Comparison of ENCODE assay signal across 29 mouse cellular contexts in the genomic region with DNA sequence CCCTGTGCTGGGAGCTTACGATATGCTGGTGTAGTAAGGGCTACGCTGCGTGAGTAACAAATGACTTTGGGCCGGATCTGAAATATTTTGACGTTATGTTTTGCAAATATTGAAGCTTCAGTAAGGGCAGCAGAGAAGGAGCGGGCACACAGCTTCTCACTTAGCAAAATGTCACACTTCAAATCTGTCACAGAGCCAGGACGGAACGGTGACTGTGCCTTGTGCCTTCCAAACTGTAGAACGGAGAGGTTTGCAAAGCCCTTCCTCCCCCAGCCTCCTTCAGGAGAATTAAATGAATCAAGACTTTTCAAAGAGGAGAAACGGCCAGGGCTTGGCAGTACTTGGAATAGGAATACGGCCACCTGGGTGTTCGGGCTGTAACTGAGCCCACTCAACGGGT. TPM values are rescaled to one million over a fixed set of nuclear protein-coding genes. Genes with fewer than 3 reads are reported as not detected.
DNase-seq lines count a peak whose midpoint lies in the region; ATAC-seq lines count a peak whose summit lies in the region.
"Had no signal": no experiment of that assay in that cellular context is flagged by ENCODE, and none has a peak within 500 bp of the region (broad histone marks: within the 10 kb centered on the region; RNA-seq: fewer than 3 reads in every experiment).

No protein-coding gene starts in this region.

- no peak overlapping the region for H3K9ac ChIP-seq in heart, embryonic 15.5 days
- H3K9ac ChIP-seq in midbrain, embryonic 11.5 days (ENCODE audit: low read length): no peak overlapping the region
- no peak overlapping the region for H3K9ac ChIP-seq in midbrain, embryonic 16.5 days (ENCODE audit: low read depth, low read length)
- H3K9ac ChIP-seq: forebrain, embryonic 12.5 days; hindbrain, embryonic 12.5 days; limb, embryonic 15.5 days; liver, embryonic 13.5 days had no signal

- no peaks in the 10 kb centered on the region for H3K9me3 ChIP-seq in heart, embryonic 15.5 days (replicated peaks)
- H3K9me3 ChIP-seq in midbrain, embryonic 11.5 days (ENCODE audit: control insufficient read depth, low read length): no peaks in the 10 kb centered on the region
- H3K9me3 ChIP-seq in midbrain, embryonic 16.5 days (replicated peaks; ENCODE audit: control insufficient read depth, low read length, poor library complexity, severe bottlenecking): no peaks in the 10 kb centered on the region
- H3K9me3 ChIP-seq: forebrain, embryonic 12.5 days; heart, embryonic 10.5 days; hindbrain, embryonic 12.5 days; limb, embryonic 10.5 days; limb, embryonic 15.5 days; liver, embryonic 13.5 days; megakaryocyte, embryonic 14.5 days had no signal

- H3K4me2 ChIP-seq in heart, embryonic 15.5 days: no peak overlapping the region
- no peak overlapping the region for H3K4me2 ChIP-seq in midbrain, embryonic 11.5 days
- no peak overlapping the region for H3K4me2 ChIP-seq in midbrain, embryonic 16.5 days (ENCODE audit: low read length)
- H3K4me2 ChIP-seq: forebrain, embryonic 12.5 days; hindbrain, embryonic 12.5 days; limb, embryonic 15.5 days; liver, embryonic 13.5 days had no signal

- H3K36me3 ChIP-seq in heart, embryonic 15.5 days: 0 out of 2 replicates have a peak, but pooled peaks cover 4% of the 10 kb centered on the region
- H3K36me3 ChIP-seq in midbrain, embryonic 11.5 days (ENCODE audit: control insufficient read depth, insufficient read depth, low read length): no peaks in the 10 kb centered on the region
- H3K36me3 ChIP-seq in midbrain, embryonic 16.5 days (ENCODE audit: control insufficient read depth, insufficient read depth, low read length): no peaks in the 10 kb centered on the region
- H3K36me3 ChIP-seq: forebrain, embryonic 12.5 days; heart, embryonic 10.5 days; hindbrain, embryonic 12.5 days; limb, embryonic 10.5 days; limb, embryonic 15.5 days; liver, embryonic 13.5 days had no signal

- no peaks in the 10 kb centered on the region for H3K27me3 ChIP-seq in heart, embryonic 15.5 days
- no peaks in the 10 kb centered on the region for H3K27me3 ChIP-seq in midbrain, embryonic 11.5 days (ENCODE audit: control insufficient read depth, insufficient read depth, low read length)
- no peaks in the 10 kb centered on the region for H3K27me3 ChIP-seq in midbrain, embryonic 16.5 days (ENCODE audit: control insufficient read depth, insufficient read depth, low read depth, low read length)
- H3K27me3 ChIP-seq: CH12.LX; forebrain, embryonic 12.5 days; hindbrain, embryonic 12.5 days; limb, embryonic 15.5 days; liver, embryonic 13.5 days had no signal

- peak overlapping the region; percentile 20 for H3K27ac ChIP-seq in heart, embryonic 15.5 days
- no peak overlapping the region for H3K27ac ChIP-seq in midbrain, embryonic 11.5 days (ENCODE audit: low read depth, low read length)
- H3K27ac ChIP-seq in midbrain, embryonic 16.5 days (ENCODE audit: low read length): no peak overlapping the region
- H3K27ac ChIP-seq: forebrain, embryonic 12.5 days; heart, embryonic 10.5 days; hindbrain, embryonic 12.5 days; kidney, postnatal 0 days; limb, embryonic 10.5 days; limb, embryonic 15.5 days; liver, embryonic 13.5 days had no signal

- H3K4me3 ChIP-seq in heart, embryonic 15.5 days: no peak overlapping the region
- H3K4me3 ChIP-seq in midbrain, embryonic 11.5 days (ENCODE audit: low read depth, low read length): no peak overlapping the region
- no peak overlapping the region for H3K4me3 ChIP-seq in midbrain, embryonic 16.5 days (ENCODE audit: low read depth, low read length)
- H3K4me3 ChIP-seq: erythroblast, embryonic 14.5 days; forebrain, embryonic 12.5 days; heart, embryonic 10.5 days; hindbrain, embryonic 12.5 days; limb, embryonic 10.5 days; limb, embryonic 15.5 days; liver, embryonic 13.5 days; megakaryocyte, embryonic 14.5 days had no signal

- WGBS in heart, embryonic 15.5 days: 81% methylated on average over 13 of the region's 13 CpGs
- 93% methylated on average over 13 of the region's 13 CpGs for WGBS in midbrain, embryonic 11.5 days
- WGBS in midbrain, embryonic 16.5 days: 86% methylated on average over 13 of the region's 13 CpGs

- ATAC-seq in heart, embryonic 15.5 days (replicated peaks; ENCODE audit: insufficient number of reproducible peaks, insufficient read depth, low FRiP score, low read depth): no peak
- ATAC-seq in midbrain, embryonic 11.5 days (ENCODE audit: low FRiP score): no peak
- no peak for ATAC-seq in midbrain, embryonic 16.5 days
- ATAC-seq: activated CD4-positive, CD25-positive, alpha-beta regulatory T cell, adult 4 months; intestine, embryonic 16.5 days; lung, postnatal 0 days had no signal

- H3K4me1 ChIP-seq in heart, embryonic 15.5 days (replicated peaks): peaks cover 39% of the 10 kb centered on the region
- no peaks in the 10 kb centered on the region for H3K4me1 ChIP-seq in midbrain, embryonic 11.5 days (ENCODE audit: control insufficient read depth, insufficient read depth, low read length)
- 0 out of 2 replicates have a peak, but pooled peaks cover 2% of the 10 kb centered on the region for H3K4me1 ChIP-seq in midbrain, embryonic 16.5 days (ENCODE audit: control insufficient read depth, insufficient read depth, low read length)
- H3K4me1 ChIP-seq: forebrain, embryonic 12.5 days; liver, embryonic 13.5 days had no signal

- peak; percentile 23 to 30 for DNase-seq in cerebellum, postnatal 10 days
- no peak for DNase-seq in cerebellum, adult 9-10 months
- no peak for DNase-seq in heart, postnatal 4 days
- peak; percentile 53 for DNase-seq in midbrain, embryonic 11.5 days (ENCODE audit: low spot score, missing footprints)
- DNase-seq in brain, adult 2 months (ENCODE audit: low read depth, low spot score): peak; percentile 55
- DNase-seq: adrenal gland, adult 8-10 months; cerebellum, adult 11-12 months; kidney, adult 8-10 months; kidney, postnatal 4 days; liver, embryonic 13.5 days; lung, adult 18-20 months; lung, postnatal 4 days; midbrain, embryonic 14.5 days; spleen, adult 18-20 months; thymus, postnatal 14 days had no signal

RNA-seq across cellular contexts. Expression of a gene that starts 32.5 kb away (rescaled TPM):
- 62.2 and 71.4 TPM in 2 replicates for polyA plus RNA-seq in heart, embryonic 15.5 days (2015; fragmentation: Nextera tagmentation; extraction: Ambion mirVana)
- total RNA-seq in heart, postnatal 4 days (2021): 100 to 1,000 TPM; 103 to 104 TPM
- polyA plus RNA-seq in midbrain, embryonic 11.5 days (2014; fragmentation: Nextera tagmentation; extraction: Ambion mirVana): 2.6 and 3.1 TPM in 2 replicates
- polyA plus RNA-seq in midbrain, embryonic 16.5 days (2015; fragmentation: Nextera tagmentation; extraction: Ambion mirVana): 4.4 and 6.2 TPM in 2 replicates
- polyA plus RNA-seq: activated CD4-positive, CD25-positive, alpha-beta regulatory T cell, adult 4 months; erythroblast, embryonic 14.5 days had no signal

Comparison
In these comparisons a context has a peak if more than half of its experiments do, and no peak if none do; other contexts are left out.
1. DNase-seq: peak in cerebellum, postnatal 10 days (2 of 2), midbrain, embryonic 11.5 days (single experiment) and brain, adult 2 months (single experiment); none in cerebellum, adult 9-10 months (single experiment) and heart, postnatal 4 days (single experiment).